Mouse (Mus musculus) CH12.LX (cell line): ENCODE measurements at regions not wholly inside any gene's neighbourhood (a gene's known extent, or its start where the extent isn't known, plus 50 kb on each side); places are given as distances from the start of the nearest gene placed in this dataset.
A peak's percentile ranks its signal among the peaks of the same experiment; 100 is the strongest.
"Not testable (repeated sequence)": the region's sequence is repeated elsewhere in the genome, so short reads cannot be mapped to it uniquely, and the experiment has no call there.

Experiments used
- DNase-seq: peaks from one replicate; pipeline ENCODE4 v3.0.0-alpha.2; 2013; ENCODE audit errors: extremely low read depth
- H3K27ac ChIP-seq: 2 replicates; pipeline ENCODE4 v1.5.1; 2012; ENCODE audit warnings: low read depth, mild to moderate bottlenecking, control low read depth, moderate library complexity; ENCODE audit not compliant: insufficient read depth
- H3K27me3 ChIP-seq: replicated peaks from 2 replicates; pipeline ENCODE3; 2012; ENCODE audit warnings: inconsistent platforms
- H3K36me3 ChIP-seq, 2 experiments: replicated peaks in 1 of 2; 2 replicates each; pipeline versions ENCODE3 to v1.6.1; 2012; ENCODE audit warnings: inconsistent platforms in 1 of 2, low read length in 1 of 2, mild to moderate bottlenecking in 1 of 2, mixed read lengths in 1 of 2, moderate library complexity in 1 of 2; ENCODE audit not compliant: control insufficient read depth in 1 of 2, insufficient read depth in 1 of 2
- H3K4me1 ChIP-seq, 2 experiments: 2 replicates each; pipeline ENCODE4 v1.6.1; 2012; ENCODE audit warnings: inconsistent platforms in 1 of 2, moderate library complexity in 1 of 2; ENCODE audit not compliant: insufficient read depth in 2 of 2, control insufficient read depth in 1 of 2
- H3K4me2 ChIP-seq: 2 replicates; pipeline ENCODE4 v1.6.1; 2012; ENCODE audit warnings: low read depth, mild to moderate bottlenecking, control low read depth; ENCODE audit not compliant: poor library complexity, insufficient read depth, severe bottlenecking
- H3K4me3 ChIP-seq, 3 experiments: fragments of 150-350 bp in 1 of 3; sonication (generic) in 1 of 3; replicated peaks in 1 of 3; 2 replicates each; pipeline versions ENCODE3 to v1.5.1; 2011 to 2012; ENCODE audit warnings: low read depth in 2 of 3, low read length in 2 of 3, mild to moderate bottlenecking in 2 of 3, moderate library complexity in 2 of 3, control low read depth in 1 of 3, improper control_type of control experiment in 1 of 3, inconsistent platforms in 1 of 3, mixed read lengths in 1 of 3; ENCODE audit not compliant: poor library complexity in 1 of 3
- H3K79me2 ChIP-seq: replicated peaks from 2 replicates; pipeline ENCODE4 v1.6.1; 2012; ENCODE audit warnings: mild to moderate bottlenecking, moderate library complexity; ENCODE audit not compliant: control insufficient read depth, poor library complexity, insufficient read depth, severe bottlenecking; ENCODE audit errors: extremely low read depth
- H3K9ac ChIP-seq: 2 replicates; pipeline ENCODE4 v1.6.1; 2012; ENCODE audit warnings: low read depth, mild to moderate bottlenecking, control low read depth, moderate library complexity; ENCODE audit not compliant: insufficient read depth
- H3K9me3 ChIP-seq: replicated peaks from 2 replicates; pipeline ENCODE3; 2012; ENCODE audit warnings: low read length, inconsistent platforms, mixed read lengths
- MYC ChIP-seq: IDR thresholded peaks from 2 replicates; pipeline ENCODE4 v1.6.1; 2011; ENCODE audit warnings: low read depth, mild to moderate bottlenecking, improper control_type of control experiment, low read length
- SIN3A ChIP-seq: IDR thresholded peaks from 2 replicates; pipeline ENCODE4 v1.6.1; 2012; ENCODE audit warnings: low read length, improper control_type of control experiment, inconsistent platforms
- dilution Hi-C: fragments of 300-500 bp; cut with MboI; formaldehyde crosslinking; loops from 2 replicates; pipeline ENCODE4 v1.14.3; 2020; ENCODE audit warnings: low sequenced_read_pairs; ENCODE audit not compliant: extremely low pct_unique_long_range_greater_than_20kb, extremely low pct_ligation_motif_present
- in situ Hi-C: fragments of 300-500 bp; cut with MboI; formaldehyde crosslinking; loops from 3 replicates; pipeline ENCODE4 v1.14.3; 2019; ENCODE audit warnings: low sequenced_read_pairs, low pct_ligation_motif_present, low pct_unique_long_range_greater_than_20kb, mixed read lengths

DNA sequence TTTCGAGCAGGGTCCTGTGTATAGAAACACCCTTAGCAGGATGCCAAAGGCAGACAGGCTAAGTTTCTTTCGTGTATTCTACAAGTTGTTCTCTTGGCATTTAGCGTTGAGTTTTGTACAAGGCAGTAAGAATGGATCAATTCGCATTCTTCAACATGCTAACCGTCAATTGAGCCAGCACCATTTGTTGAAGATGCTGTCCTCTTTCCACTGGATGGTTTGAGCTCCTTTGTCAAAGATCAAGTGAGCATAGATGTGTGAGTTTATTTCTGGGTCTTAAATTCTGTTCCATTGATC, 113.9 kb downstream of the Zfp97 start:
- H3K4me1 ChIP-seq, in situ Hi-C loops, H3K36me3 ChIP-seq, H3K9me3 ChIP-seq, dilution Hi-C loops, H3K27me3 ChIP-seq: not testable (repeated sequence)
- Histone ChIP-seq H3K79me2 (peaks cover 15% of the 10 kb centered on the region), H3K4me3 (peak overlapping the region; percentile 50 to 89 (median 78)), H3K27ac (peak overlapping the region; percentile 46), H3K9ac (peak overlapping the region; percentile 82), H3K4me2 (peak overlapping the region; percentile 61)
- peak; percentile 21 for DNase-seq
- peak; percentile 8; the same call in 1 of the 2 replicates for TF ChIP-seq SIN3A
- 0 out of 2 replicates have a peak, but pooled peaks have one; percentile 2 for TF ChIP-seq MYC
